Mouse (Mus musculus) heart, postnatal 0 days (tissue): ENCODE results near the gene Galp. TPM values are rescaled to one million over a fixed set of nuclear protein-coding genes. Genes with fewer than 3 reads are reported as not detected.

Experiments
- ATAC-seq: fragments of 200-750 bp; cut with Nextera tagmentation; 2 replicates; pipeline ENCODE4 v1.8.0; 2017; ENCODE audit warnings: low read depth, moderate number of reproducible peaks, moderate library complexity; ENCODE audit not compliant: insufficient read depth
- DNase-seq: peaks from one replicate; pipeline ENCODE4 v3.0.0-alpha.2; 2016; ENCODE audit warnings: low spot score
- H3K27ac ChIP-seq: fragments of 300-500 bp; sonication (generic); 2 replicates; pipeline ENCODE4 v1.5.1; 2014; ENCODE audit warnings: low read depth, mild to moderate bottlenecking
- H3K27me3 ChIP-seq: fragments of 300-500 bp; sonication (generic); 2 replicates; pipeline ENCODE4 v1.6.1; 2014; ENCODE audit warnings: low read length, mixed read lengths; ENCODE audit not compliant: control insufficient read depth, insufficient read depth
- H3K36me3 ChIP-seq: fragments of 300-500 bp; sonication (generic); replicated peaks from 2 replicates; pipeline ENCODE4 v1.6.1; 2014; ENCODE audit warnings: low read length, mixed read lengths; ENCODE audit not compliant: control insufficient read depth, insufficient read depth
- H3K4me1 ChIP-seq: fragments of 300-500 bp; sonication (generic); 2 replicates; pipeline ENCODE4 v1.6.1; 2014; ENCODE audit warnings: antibody characterized with exemption; ENCODE audit not compliant: control insufficient read depth, insufficient read depth
- H3K4me2 ChIP-seq: fragments of 300-500 bp; sonication (generic); 2 replicates; pipeline ENCODE4 v1.6.1; 2014; ENCODE audit warnings: low read depth, mild to moderate bottlenecking, low read length, moderate library complexity
- H3K4me3 ChIP-seq: fragments of 300-500 bp; sonication (generic); 2 replicates; pipeline ENCODE4 v1.5.1; 2014; ENCODE audit warnings: low read depth, low read length
- H3K9ac ChIP-seq: fragments of 300-500 bp; sonication (generic); replicated peaks from 2 replicates; pipeline ENCODE4 v1.6.1; 2014; ENCODE audit warnings: low read depth, low read length, mixed read lengths
- H3K9me3 ChIP-seq: fragments of 300-500 bp; sonication (generic); replicated peaks from 2 replicates; pipeline ENCODE4 v1.6.1; 2016; ENCODE audit warnings: low read length; ENCODE audit not compliant: control insufficient read depth
- CTCF ChIP-seq: IDR thresholded peaks from 2 replicates; pipeline ENCODE4 v1.5.1; 2016; ENCODE audit warnings: antibody characterized with exemption, control low read depth, low read depth
- EP300 ChIP-seq: IDR thresholded peaks from 2 replicates; pipeline ENCODE4 v1.6.1; 2016; ENCODE audit warnings: antibody characterized with exemption, low read depth
- WGBS: fragments of 180-500 bp; shearing (Covaris S2); extraction: QIAGEN DNeasy Blood & Tissue Kit; methylation state at CpG from one replicate; pipeline ENCODE4 v1.1.7; 2014; 5-methylcytosine and 5-hydroxymethylcytosine counted together
- polyA plus RNA-seq: library from polyadenylated mRNA; unstranded; fragments of >200 nt; fragmentation: Nextera tagmentation; extraction: Ambion mirVana; gene quantifications from 2 replicates; pipeline ENCODE4 v1.2.1, GENCODE M21; 2015
- total RNA-seq: library from RNA; depleted of rRNA; stranded (reverse); fragments of >200 nt; gene quantifications from 2 replicates; pipeline ENCODE4 v1.2.3, GENCODE M21; 2014; ENCODE audit warnings: low replicate concordance

Gene Galp
- total and polyA plus RNA-seq, 2 experiments from 2014 or later, result not detected

DNA sequence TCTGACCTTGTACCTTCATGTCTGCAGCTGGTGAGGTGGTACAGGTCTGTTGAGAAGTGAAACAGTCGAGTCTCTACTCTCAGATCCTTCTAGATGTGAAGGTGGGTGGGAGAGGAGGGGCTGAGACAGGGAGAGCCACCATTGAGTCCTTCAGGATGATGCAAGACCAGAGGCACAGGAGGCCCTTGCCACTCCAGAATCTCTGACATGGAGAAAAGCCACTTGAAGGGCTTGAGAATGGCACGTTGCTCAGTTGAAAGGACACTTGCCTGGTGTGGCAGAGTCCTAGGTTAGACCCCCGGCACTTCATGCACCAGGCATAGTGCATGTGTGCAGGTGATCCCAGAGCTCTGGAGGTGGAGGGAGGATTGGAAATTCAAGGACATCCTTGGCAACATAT, 35.3 kb upstream of the Galp start:
- Histone ChIP-seq H3K9me3 (no peaks in the 10 kb centered on the region), H3K36me3 (no peaks in the 10 kb centered on the region), H3K4me2 (no peak overlapping the region), H3K9ac (no peak overlapping the region), H3K4me3 (no peak overlapping the region), H3K27me3 (no peaks in the 10 kb centered on the region), H3K4me1 (peaks cover 8% of the 10 kb centered on the region; the same call in 1 of the 2 replicates), H3K27ac (no peak overlapping the region)
- ATAC-seq (no peak), DNase-seq (no peak)
- no peak for TF ChIP-seq CTCF
- no peak for TF ChIP-seq EP300
- 40% methylated on average over 3 of the region's 3 CpGs for WGBS

DNA sequence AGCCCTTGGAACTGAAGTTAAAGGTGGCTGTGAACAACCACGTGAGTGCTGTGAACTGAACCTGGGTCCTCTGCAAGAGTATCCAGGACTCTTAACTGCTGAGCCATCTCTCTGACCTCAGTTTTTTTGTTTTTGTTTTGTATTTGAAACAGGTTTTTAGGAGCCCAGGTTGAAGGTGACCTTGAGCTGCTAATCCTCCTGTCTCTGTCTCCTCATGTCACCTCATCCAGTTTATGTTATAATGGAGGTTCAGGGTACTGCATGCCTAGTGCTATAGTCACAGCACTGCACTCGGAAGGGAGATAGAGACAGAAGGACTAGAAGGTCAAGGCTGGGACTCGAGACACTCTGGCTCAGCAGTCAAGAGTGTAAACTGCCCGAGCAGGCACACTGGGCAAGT, 34.7 kb upstream of the Galp start:
- no peak for ATAC-seq
- WGBS, result 67% methylated on average over 4 of the region's 4 CpGs

DNA sequence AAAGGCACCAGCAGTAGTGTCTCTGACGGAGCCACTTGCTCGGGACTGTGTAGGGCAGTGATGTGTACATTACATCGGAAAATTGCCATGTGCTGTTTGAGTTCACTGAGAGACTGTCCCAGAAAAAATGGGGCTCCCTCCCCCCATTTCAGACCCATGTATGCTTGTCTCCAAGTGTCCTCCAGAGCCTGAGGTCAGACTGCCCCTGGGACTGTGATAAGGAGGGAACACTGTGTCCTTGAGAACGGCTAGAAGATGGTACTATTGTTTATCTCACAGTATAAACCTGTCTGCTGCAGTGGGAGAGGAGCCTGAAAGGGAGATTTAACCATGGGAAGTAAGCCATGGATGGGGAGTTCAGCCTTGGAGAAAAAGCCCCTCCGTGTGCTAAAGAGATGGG, 32.2 kb upstream of the Galp start:
- Histone ChIP-seq H3K27me3 (no peaks in the 10 kb centered on the region), H3K27ac (no peak overlapping the region), H3K4me1 (no peaks in the 10 kb centered on the region), H3K4me3 (no peak overlapping the region), H3K9ac (no peak overlapping the region), H3K36me3 (no peaks in the 10 kb centered on the region), H3K4me2 (no peak overlapping the region), H3K9me3 (no peaks in the 10 kb centered on the region)
- no peak for TF ChIP-seq EP300
- no peak for TF ChIP-seq CTCF
- ATAC-seq, result no peak
- WGBS, result 48% methylated on average over 5 of the region's 5 CpGs
- no peak for DNase-seq

More for the DNA sequence above, 34.7 kb upstream of the Galp start:
- H3K36me3 ChIP-seq, result no peaks in the 10 kb centered on the region
- no peak for TF ChIP-seq EP300
- no peak for TF ChIP-seq CTCF
- no peak for DNase-seq
- no peak overlapping the region for H3K4me2 ChIP-seq
- 0 out of 2 replicates have a peak, but pooled peaks cover 2% of the 10 kb centered on the region for H3K4me1 ChIP-seq
- H3K27ac ChIP-seq, result no peak overlapping the region
- H3K9me3 ChIP-seq, result no peaks in the 10 kb centered on the region
- no peak overlapping the region for H3K4me3 ChIP-seq
- no peak overlapping the region for H3K9ac ChIP-seq
- no peaks in the 10 kb centered on the region for H3K27me3 ChIP-seq

DNA sequence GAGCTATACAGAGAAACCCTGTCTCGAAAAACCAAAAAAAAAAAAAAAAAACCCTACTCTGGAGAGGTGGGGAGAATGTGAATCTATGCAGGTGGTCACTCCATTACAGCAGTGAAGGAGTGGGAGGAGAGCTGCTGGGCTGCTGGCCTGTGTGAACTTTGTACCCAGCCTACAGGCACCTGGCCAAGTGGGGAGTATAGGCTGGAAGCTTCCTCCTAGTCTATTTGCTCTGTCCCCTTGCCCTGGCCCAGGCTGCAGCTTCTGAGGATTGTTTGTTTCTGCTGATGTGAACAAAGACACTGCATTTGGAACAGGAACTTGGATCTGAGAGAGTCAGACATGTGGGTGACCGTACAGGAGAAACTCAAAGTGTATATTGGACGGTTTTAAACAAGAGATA, 27.5 kb upstream of the Galp start:
- no peak overlapping the region for H3K4me2 ChIP-seq

DNA sequence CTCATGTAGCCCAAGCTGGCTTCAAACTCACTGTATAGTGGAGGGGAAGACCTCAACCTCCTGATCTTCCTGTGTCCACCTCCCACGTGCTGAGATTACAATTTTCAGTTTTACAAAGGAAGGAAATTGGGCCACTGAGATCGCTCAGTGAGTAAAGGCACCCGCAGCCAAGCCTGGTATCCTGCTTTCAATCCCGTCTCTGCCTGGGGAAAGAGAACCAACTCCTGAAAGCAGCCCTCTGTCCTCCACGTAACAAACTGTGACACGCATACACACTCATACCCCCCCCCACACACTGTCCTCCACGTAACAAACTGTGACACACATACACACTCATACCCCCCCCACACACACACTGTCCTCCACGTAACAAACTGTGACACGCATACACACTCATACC, 26.5 kb upstream of the Galp start:
- Histone ChIP-seq H3K4me1 (0 out of 2 replicates have a peak, but pooled peaks cover 6% of the 10 kb centered on the region), H3K4me3 (no peak overlapping the region), H3K36me3 (no peaks in the 10 kb centered on the region), H3K9ac (no peak overlapping the region), H3K27ac (no peak overlapping the region), H3K9me3 (no peaks in the 10 kb centered on the region), H3K27me3 (no peaks in the 10 kb centered on the region), H3K4me2 (no peak overlapping the region)
- ATAC-seq (no peak), DNase-seq (no peak)
- TF ChIP-seq EP300 (no peak), CTCF (no peak)
- 69% methylated on average over 9 of the region's 9 CpGs for WGBS

More for the DNA sequence above, 27.5 kb upstream of the Galp start:
- WGBS, result 62% methylated on average over 3 of the region's 3 CpGs
- no peak for TF ChIP-seq CTCF
- DNase-seq (no peak), ATAC-seq (no peak)
- no peak overlapping the region for H3K4me3 ChIP-seq
- H3K36me3 ChIP-seq, result no peaks in the 10 kb centered on the region
- no peak overlapping the region for H3K27ac ChIP-seq
- H3K9ac ChIP-seq, result no peak overlapping the region
- H3K4me1 ChIP-seq, result 0 out of 2 replicates have a peak, but pooled peaks cover 6% of the 10 kb centered on the region
- H3K27me3 ChIP-seq, result no peaks in the 10 kb centered on the region
- no peaks in the 10 kb centered on the region for H3K9me3 ChIP-seq

DNA sequence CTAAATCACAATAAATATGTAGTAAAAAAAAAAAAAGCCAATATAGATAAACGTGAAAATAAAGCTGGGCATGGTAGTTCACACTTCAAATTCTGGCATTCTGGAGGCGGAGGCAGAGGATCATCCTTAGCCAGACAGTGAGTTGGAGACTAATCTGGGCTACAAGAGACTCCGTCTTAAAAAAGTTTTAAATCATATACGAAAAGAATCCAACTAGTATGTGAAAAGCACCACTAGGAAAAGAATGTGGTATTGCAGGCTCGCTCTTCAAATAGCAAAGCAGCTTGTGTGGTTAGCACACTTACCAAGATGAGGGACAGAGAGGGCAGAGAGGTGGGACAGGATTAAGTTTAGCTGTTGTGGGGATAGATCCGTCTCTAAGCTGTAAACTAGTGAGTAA, 26.0 kb upstream of the Galp start:
- 46% methylated on average over 6 of the region's 6 CpGs for WGBS
- H3K4me1 ChIP-seq, result 0 out of 2 replicates have a peak, but pooled peaks cover 6% of the 10 kb centered on the region
- no peak for ATAC-seq
- H3K27ac ChIP-seq, result peak overlapping the region; percentile 54; the same call in 1 of the 2 replicates
- H3K9me3 ChIP-seq, result no peaks in the 10 kb centered on the region
- H3K4me2 ChIP-seq, result peak overlapping the region; percentile 74
- H3K36me3 ChIP-seq, result no peaks in the 10 kb centered on the region
- 0 out of 2 replicates have a peak overlapping the region, but pooled peaks have one; percentile 66 for H3K4me3 ChIP-seq
- H3K27me3 ChIP-seq, result no peaks in the 10 kb centered on the region
- TF ChIP-seq CTCF (no peak), EP300 (no peak)
- no peak for DNase-seq
- no peak overlapping the region for H3K9ac ChIP-seq
